Mouse (Mus musculus) liver, embryonic 14.5 days (tissue): ENCODE results near the gene Pip5k1c. TPM values are rescaled to one million over a fixed set of nuclear protein-coding genes. Genes with fewer than 3 reads are reported as not detected.

Experiments used
- ATAC-seq: fragments of 200-750 bp; cut with Nextera tagmentation; 2 replicates; pipeline ENCODE4 v1.8.0; 2017; ENCODE audit warnings: moderate number of reproducible peaks, mild to moderate bottlenecking, moderate library complexity; ENCODE audit not compliant: insufficient read depth
- DNase-seq, 3 experiments: peaks; one replicate each; pipeline ENCODE4 v3.0.0-alpha.2; 2012 to 2013; ENCODE audit warnings: low read depth in 3 of 3, low spot score in 3 of 3
- H3K27ac ChIP-seq: fragments of 300-500 bp; sonication (generic); 2 replicates; pipeline ENCODE4 v1.5.1; 2014; ENCODE audit warnings: moderate library complexity, mild to moderate bottlenecking, control low read depth, inconsistent platforms
- H3K27me3 ChIP-seq: fragments of 300-500 bp; sonication (generic); 2 replicates; pipeline ENCODE4 v1.6.1; 2014; ENCODE audit warnings: mild to moderate bottlenecking, low read length, moderate library complexity; ENCODE audit not compliant: control insufficient read depth, insufficient read depth
- H3K36me3 ChIP-seq: fragments of 300-500 bp; sonication (generic); replicated peaks from 2 replicates; pipeline ENCODE4 v1.6.1; 2014; ENCODE audit warnings: low read depth; ENCODE audit not compliant: control insufficient read depth, insufficient read depth
- H3K4me1 ChIP-seq, 2 experiments: fragments of 200-500 bp in 1 of 2; fragments of 300-500 bp in 1 of 2; sonication (generic) in 1 of 2; replicated peaks; 2 replicates each; pipeline ENCODE4 v1.6.1; 2012 to 2014; ENCODE audit warnings: antibody characterized with exemption in 1 of 2, inconsistent platforms in 1 of 2, low read length in 1 of 2; ENCODE audit not compliant: control insufficient read depth in 2 of 2, insufficient read depth in 2 of 2
- H3K4me2 ChIP-seq: fragments of 300-500 bp; sonication (generic); 2 replicates; pipeline ENCODE4 v1.6.1; 2014; ENCODE audit warnings: low read depth, mild to moderate bottlenecking, control low read depth, moderate library complexity
- H3K4me3 ChIP-seq, 2 experiments: fragments of 200-500 bp in 1 of 2; fragments of 300-500 bp in 1 of 2; sonication (generic) in 1 of 2; 2 replicates each; pipeline ENCODE4 v1.5.1; 2012 to 2014; ENCODE audit warnings: low read depth in 2 of 2, low read length in 2 of 2, mild to moderate bottlenecking in 2 of 2, control low read depth in 1 of 2, inconsistent platforms in 1 of 2, moderate library complexity in 1 of 2; ENCODE audit not compliant: insufficient read depth in 1 of 2
- H3K9ac ChIP-seq: fragments of 300-500 bp; sonication (generic); replicated peaks from 2 replicates; pipeline ENCODE4 v1.6.1; 2014; ENCODE audit warnings: mild to moderate bottlenecking, control low read depth, moderate library complexity
- H3K9me3 ChIP-seq: fragments of 300-500 bp; sonication (generic); 2 replicates; pipeline ENCODE4 v1.6.1; 2016; ENCODE audit warnings: low read length, mixed read lengths; ENCODE audit not compliant: control insufficient read depth
- CTCF ChIP-seq: IDR thresholded peaks from 2 replicates; pipeline ENCODE4 v1.5.1; 2016; ENCODE audit warnings: antibody characterized with exemption, low read depth, control low read depth
- EP300 ChIP-seq: IDR thresholded peaks from 2 replicates; pipeline ENCODE4 v1.6.1; 2016; ENCODE audit warnings: antibody characterized with exemption, low read depth
- WGBS: fragments of 180-500 bp; shearing (Covaris S2); extraction: QIAGEN DNeasy Blood & Tissue Kit; methylation state at CpG from one replicate; pipeline ENCODE4 v1.1.7; 2014; ENCODE audit not compliant: insufficient replicate concordance; 5-methylcytosine and 5-hydroxymethylcytosine counted together
- polyA plus RNA-seq, 2 experiments: library from polyadenylated mRNA; depleted of rRNA in 1 of 2; stranded (reverse) in 1 of 2; unstranded in 1 of 2; fragments of >200 nt; fragmentation: Nextera tagmentation in 1 of 2; extraction: Ambion mirVana in 1 of 2; gene quantifications; 2 replicates each; pipeline versions ENCODE4 v1.2.1 to v1.2.3; 2012 to 2014

Pip5k1c gene
- 12.8 and 13.1 TPM in 2 replicates for polyA plus RNA-seq (2012; rRNA removed)
- polyA plus RNA-seq (2014; fragmentation: Nextera tagmentation; extraction: Ambion mirVana), result 10.5 and 12.5 TPM in 2 replicates

DNA sequence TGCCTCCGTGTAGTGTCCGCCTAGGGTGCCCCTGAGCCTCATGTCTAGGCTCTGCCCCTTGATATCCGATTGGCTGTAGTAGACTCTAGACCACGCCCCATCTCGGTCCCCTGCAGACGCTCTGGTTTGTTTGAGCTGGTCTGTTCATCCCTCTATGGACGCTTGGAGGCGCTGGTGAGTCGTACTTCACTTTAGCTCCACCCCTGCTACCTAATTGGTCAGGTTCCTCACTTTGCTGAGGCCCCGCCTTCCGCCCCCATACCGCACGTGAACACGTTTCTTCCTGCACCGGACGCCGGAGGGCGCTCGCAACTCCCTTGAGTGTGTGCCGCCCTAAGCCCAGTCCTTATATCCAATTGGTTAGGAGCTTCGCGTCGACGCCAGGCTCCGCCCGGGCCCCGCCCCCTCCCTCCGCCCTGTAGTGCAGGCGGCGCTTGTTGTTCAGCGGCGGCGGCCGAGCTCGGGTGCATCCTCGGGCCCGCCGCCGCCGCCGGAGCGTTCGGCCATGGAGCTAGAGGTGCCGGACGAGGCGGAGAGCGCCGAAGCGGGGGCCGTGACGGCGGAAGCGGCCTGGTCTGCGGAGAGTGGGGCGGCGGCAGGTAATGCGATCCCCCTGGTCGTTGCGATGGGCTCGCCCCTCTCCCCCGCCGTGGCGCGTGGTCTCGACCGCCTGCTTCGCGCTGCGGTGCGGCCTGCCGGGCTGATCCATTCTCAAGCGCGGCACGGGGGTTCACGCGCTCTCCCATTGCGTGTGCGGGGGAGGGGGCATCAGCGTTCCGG, at the start of gene Pip5k1c:
Pip5k1c (plus strand) TSS at position 410 of the 780 bp plus-strand sequence.
- H3K36me3 ChIP-seq, result no peaks in the 10 kb centered on the region
- H3K27me3 ChIP-seq, result no peaks in the 10 kb centered on the region; the same call in 1 of the 2 replicates
- DNase-seq (peak; percentile 99 to 100 (median 100)), ATAC-seq (peak; percentile 94)
- WGBS, result under 1% methylated on average over 59 of the region's 80 CpGs
- peak within 1 kb of the TSS; percentile 92 for H3K4me2 ChIP-seq
- peaks cover 14 to 30% of the 10 kb centered on the region in 2 experiments for H3K4me1 ChIP-seq
- H3K4me3 ChIP-seq, result peak within 1 kb of the TSS; percentile 80 to 81
- H3K9ac ChIP-seq, result peak within 1 kb of the TSS; percentile 79
- peak within 1 kb of the TSS; percentile 70 for H3K27ac ChIP-seq
- H3K9me3 ChIP-seq, result no peaks in the 10 kb centered on the region
- TF ChIP-seq CTCF (peak; percentile 95), EP300 (no peak)

DNA sequence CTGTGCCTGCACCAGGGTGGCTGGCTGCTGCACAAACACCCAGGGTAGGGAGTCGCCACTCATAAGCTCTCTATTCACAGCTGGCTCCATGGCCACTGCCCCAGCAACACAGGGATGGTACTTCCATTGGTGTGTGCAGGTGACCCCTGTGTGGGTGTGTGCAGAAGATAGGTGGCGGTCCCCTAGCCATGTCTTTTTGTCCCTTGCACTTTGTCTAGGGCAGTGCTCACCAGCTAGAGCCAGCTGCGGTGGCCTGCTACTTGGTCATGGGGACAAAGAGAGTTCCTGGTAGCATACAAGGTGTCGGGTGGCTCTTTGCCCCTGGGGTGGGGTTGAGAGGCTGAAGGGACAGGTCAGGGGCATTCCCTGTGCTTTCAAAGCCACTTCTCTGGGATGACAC, 48.6 kb upstream of the Pip5k1c start:
- no peak for TF ChIP-seq CTCF
- TF ChIP-seq EP300, result no peak
- Histone ChIP-seq H3K4me3 (no peak overlapping the region), H3K36me3 (no peaks in the 10 kb centered on the region), H3K27me3 (peaks cover 24% of the 10 kb centered on the region), H3K4me1 (no peaks in the 10 kb centered on the region), H3K9ac (no peak overlapping the region), H3K9me3 (no peaks in the 10 kb centered on the region), H3K27ac (no peak overlapping the region), H3K4me2 (no peak overlapping the region)
- WGBS, result 57% methylated on average over 4 of the region's 4 CpGs
- no peak for ATAC-seq
- no peak for DNase-seq

DNA sequence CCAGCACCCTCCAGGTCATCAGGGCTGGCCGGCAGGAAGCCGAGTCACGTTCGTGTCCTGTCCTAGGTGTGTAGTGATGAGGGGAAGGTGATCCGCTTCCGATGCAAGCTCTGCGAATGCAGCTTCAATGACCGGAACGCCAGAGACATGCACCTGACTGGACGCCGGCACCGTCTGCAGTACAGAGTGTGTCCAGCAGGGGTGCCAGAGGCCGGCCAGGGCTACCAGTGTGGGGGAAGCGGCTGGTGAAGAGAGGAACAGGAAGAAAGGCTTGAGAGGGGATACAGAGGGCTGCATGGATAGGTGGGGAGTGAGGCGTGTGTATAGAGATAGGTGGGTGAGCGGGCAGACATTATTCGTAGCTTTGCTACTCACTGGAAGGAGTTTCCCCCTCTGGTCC, 48.2 kb upstream of the Pip5k1c start:
- TF ChIP-seq EP300, result no peak
- TF ChIP-seq CTCF, result peak; percentile 98
- WGBS, result 7% methylated on average over 17 of the region's 17 CpGs
- Histone ChIP-seq H3K9me3 (no peaks in the 10 kb centered on the region), H3K36me3 (no peaks in the 10 kb centered on the region), H3K4me3 (no peak overlapping the region), H3K27ac (no peak overlapping the region), H3K4me2 (no peak overlapping the region), H3K27me3 (peaks cover 20% of the 10 kb centered on the region), H3K9ac (no peak overlapping the region), H3K4me1 (no peaks in the 10 kb centered on the region)
- no peak for DNase-seq
- ATAC-seq, result no peak

DNA sequence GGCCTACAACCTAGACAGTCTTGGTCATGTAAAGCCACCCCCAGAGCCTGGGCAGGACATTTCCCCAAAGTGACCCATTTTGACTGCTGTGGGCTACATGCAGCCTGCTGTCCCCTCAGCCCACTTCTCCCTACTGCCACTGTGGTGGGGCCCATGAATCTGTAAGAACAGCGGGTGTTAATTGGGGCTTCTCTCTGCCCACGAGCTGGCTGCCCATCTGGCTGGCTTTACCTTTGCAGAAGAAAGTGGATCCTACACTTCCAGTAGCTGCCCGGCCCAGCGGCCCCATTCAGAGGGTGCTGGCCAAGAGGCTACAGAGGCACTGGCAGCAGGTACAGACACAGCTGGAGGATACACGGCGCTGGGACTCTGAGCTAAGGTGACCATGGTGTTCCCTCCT, 47.6 kb upstream of the Pip5k1c start:
- Histone ChIP-seq H3K9ac (no peak overlapping the region), H3K4me3 (no peak overlapping the region), H3K4me1 (no peaks in the 10 kb centered on the region), H3K4me2 (no peak overlapping the region), H3K27ac (no peak overlapping the region), H3K9me3 (no peaks in the 10 kb centered on the region), H3K27me3 (peaks cover 14% of the 10 kb centered on the region), H3K36me3 (no peaks in the 10 kb centered on the region)
- DNase-seq, result no peak
- no peak for ATAC-seq
- 72% methylated on average over 6 of the region's 6 CpGs for WGBS
- TF ChIP-seq EP300 (no peak), CTCF (no peak)

DNA sequence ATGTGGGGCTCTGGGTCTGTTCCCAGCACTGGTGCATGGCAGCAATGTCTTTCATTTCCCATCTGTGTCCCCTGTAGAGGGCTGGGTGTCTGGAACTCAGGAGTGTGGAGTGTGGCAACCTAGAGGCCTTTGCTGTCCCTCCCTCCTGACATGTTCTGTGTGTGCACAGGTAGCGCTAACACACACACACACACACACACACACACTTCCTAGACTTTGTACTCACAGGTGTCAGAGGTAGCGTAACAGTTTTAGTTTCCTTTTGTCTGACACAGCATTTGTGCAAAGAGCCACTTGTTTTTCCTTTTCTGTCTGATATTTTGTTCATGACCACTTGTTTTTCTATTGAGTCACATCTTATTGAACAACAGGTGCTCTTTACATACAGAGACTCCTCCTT, 45.0 kb upstream of the Pip5k1c start:
- no peaks in the 10 kb centered on the region for H3K9me3 ChIP-seq
- H3K27me3 ChIP-seq, result peaks cover 11% of the 10 kb centered on the region
- no peaks in the 10 kb centered on the region for H3K4me1 ChIP-seq
- 64% methylated on average over 2 of the region's 2 CpGs for WGBS
- ATAC-seq, result no peak
- DNase-seq, result no peak
- H3K4me3 ChIP-seq, result no peak overlapping the region
- no peak overlapping the region for H3K4me2 ChIP-seq
- H3K27ac ChIP-seq, result no peak overlapping the region
- no peaks in the 10 kb centered on the region for H3K36me3 ChIP-seq
- TF ChIP-seq EP300 (no peak), CTCF (no peak)
- no peak overlapping the region for H3K9ac ChIP-seq
